Mouse (Mus musculus): ENCODE measurements at regions not wholly inside any gene's neighbourhood (a gene's known extent, or its start where the extent isn't known, plus 50 kb on each side); places are given as distances from the start of the nearest gene placed in this dataset.

GRCm38 (mm10) chr4:96895223-96895622 lies 110.2 kb upstream of the Gm12695 start:
- DNase-seq (ENCODE audit: low read depth, low spot score), result peak; percentile 32

GRCm38 (mm10) chr4:96881077-96881476 lies 96.1 kb upstream of the Gm12695 start:
- DNase-seq (ENCODE audit: low read depth, low spot score), result no peak

DNA sequence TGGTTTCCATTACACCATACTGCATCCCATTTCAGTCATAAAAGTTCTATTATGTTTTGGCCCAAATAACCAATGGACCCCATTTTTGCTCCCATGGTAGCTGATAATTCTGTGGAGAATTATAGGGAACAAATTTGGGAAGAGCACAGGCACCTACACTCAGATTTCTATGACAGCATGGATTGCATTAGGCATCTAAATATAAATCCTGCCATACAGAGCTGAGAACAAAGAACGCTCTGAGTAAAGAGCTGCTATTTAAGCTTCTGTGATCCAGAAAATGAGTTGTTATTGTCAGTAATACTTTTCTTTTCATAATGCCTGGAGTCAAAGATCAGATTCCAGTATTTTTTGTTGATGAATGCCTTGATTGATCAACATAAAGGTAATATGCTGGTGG lies 93.0 kb upstream of the Gm12695 start:
- DNase-seq (ENCODE audit: low read depth, low spot score), result peak; percentile 34

DNA sequence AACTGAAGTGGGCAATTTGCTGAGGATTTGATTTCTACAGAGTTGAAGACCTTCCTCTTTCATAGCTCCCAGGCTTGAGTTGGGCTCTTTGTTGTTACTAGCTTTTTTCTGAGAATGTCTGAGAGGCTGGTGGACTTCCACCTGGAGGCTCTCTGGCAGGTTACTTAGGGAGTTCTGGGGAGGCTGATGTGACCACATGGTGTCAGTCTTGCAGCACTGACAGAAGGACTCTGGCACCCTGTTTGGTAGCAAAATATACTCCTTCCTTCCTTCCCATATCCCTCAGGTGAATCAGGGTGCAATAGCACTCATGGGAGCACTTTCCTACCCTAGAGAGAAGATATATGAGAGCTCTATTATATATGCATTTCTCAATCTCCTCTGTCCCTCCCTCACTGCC lies 89.7 kb upstream of the Gm12695 start:
- peak; percentile 21 for DNase-seq (ENCODE audit: low read depth, low spot score)

DNA sequence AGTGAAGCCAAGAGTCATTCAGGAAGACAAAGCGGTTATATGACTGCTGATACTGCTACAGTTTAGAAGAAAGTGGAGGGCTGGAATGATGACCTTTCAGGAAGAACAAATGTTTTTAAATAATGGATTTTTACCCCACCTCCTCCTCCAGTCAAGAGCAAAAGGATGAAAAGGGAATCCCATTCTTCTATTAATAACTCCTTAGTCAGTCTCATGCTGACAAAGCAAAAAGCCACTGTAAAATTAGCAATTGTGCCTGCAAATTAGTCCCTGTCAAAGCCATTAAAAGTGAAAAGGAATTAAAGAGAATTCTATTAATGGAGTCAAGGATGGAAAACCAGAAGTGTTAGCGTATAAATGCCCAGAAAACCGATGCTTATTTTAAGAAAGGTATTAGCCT lies 60.2 kb upstream of the Gm12695 start:
- peak; percentile 12 for DNase-seq (ENCODE audit: low read depth, low spot score)

All from brain, adult 2 months (tissue).